Mouse (Mus musculus) left cerebral cortex, adult 11 months (tissue): Measurements from ENCODE around the gene Cldn14.
A peak's percentile ranks its signal among the peaks of the same experiment; 100 is the strongest.
"Not testable (repeated sequence)": the region's sequence is repeated elsewhere in the genome, so short reads cannot be mapped to it uniquely, and the experiment has no call there.

Experiments used
- DNase-seq: peaks from one replicate; pipeline ENCODE4 v3.0.0; 2022; ENCODE audit warnings: low spot score

Cldn14 gene

GRCm38 (mm10) chr16:94006706-94007665, 1.7 kb downstream of the Cldn14 start:
- no peak for DNase-seq

DNA sequence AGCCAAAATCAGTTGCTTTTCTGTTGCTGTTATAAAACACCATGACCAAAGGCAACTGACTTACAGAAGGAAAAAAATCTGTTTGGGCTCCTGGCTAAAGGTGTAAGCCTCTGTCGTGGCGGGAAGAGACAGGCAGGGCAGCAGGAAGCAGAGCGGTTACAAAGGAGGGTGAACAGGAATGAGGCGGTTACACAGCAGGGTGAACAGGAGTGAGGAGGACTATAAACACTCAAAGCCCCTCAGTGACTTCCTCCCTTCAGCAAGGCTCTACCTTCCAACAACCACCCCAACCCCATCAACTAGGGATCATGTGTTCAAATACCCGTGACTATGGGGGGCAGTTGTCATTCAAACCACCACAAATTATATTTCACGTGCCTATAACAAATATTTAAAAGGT, 5.2 kb downstream of the Cldn14 start:
- DNase-seq = no peak

DNA sequence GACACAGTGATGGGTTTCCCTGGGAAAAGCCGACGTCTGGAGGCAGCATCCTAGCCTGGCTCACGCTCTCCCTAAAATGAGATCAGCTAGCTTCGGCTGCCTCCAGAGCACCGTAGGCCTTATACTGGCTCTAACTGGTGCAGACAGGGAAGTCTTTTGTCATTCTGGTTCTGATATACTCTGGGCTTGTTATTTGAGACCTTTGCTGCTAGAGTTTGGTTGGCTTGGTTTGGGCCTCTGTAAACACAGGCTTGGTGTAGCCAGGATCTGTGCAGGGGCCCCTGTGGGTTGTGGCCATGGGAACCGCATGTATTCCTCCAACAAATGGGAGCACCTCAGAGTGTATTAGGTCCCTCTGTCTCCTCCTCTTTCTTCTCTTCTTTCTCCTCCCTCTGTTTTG, 7.3 kb downstream of the Cldn14 start:
- no peak for DNase-seq

GRCm38 (mm10) chr16:93998895-93999294, 9.7 kb downstream of the Cldn14 start:
- DNase-seq = no peak

DNA sequence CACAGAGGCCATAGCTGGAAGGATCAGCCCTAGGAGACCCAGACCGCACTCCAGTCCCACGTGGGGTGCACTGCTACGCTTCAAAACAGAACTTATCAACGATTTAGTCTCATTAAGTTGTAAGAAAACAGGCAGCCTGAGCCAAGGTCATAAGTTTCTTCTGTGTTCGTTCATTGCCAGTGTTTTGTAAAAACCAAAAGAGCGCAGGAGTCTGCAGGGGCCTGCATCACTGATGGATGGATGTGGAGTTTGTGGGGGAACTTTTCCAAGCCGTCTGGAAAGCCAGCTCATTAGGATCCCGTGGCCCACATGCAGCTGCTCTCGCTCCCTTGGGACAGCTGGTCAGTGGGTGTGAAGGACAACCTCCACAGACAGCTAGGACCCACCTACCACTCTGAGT, 25.1 kb downstream of the Cldn14 start:
- peak; percentile 7 for DNase-seq

DNA sequence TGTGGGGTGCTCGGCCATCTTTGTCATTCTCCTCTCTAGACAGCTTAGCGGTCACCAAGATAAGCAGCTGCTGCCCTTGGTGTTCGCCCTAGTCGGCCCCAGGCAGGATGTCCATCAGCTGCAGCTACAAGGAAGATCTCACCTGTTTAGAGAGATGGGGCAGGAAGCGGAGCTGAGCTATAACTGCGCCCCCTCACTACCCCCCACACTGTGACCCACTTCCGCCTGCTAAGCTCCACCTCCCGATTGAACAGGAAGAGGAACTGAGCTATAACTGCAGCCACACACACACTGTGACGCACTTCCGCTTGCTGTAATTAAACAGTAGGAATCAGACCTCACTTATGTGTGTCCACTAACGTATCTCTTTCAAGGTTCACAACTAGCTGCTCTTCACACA, 26.3 kb downstream of the Cldn14 start:
- no peak for DNase-seq

GRCm38 (mm10) chr16:93981190-93981841, 27.3 kb downstream of the Cldn14 start:
- no peak for DNase-seq

DNA sequence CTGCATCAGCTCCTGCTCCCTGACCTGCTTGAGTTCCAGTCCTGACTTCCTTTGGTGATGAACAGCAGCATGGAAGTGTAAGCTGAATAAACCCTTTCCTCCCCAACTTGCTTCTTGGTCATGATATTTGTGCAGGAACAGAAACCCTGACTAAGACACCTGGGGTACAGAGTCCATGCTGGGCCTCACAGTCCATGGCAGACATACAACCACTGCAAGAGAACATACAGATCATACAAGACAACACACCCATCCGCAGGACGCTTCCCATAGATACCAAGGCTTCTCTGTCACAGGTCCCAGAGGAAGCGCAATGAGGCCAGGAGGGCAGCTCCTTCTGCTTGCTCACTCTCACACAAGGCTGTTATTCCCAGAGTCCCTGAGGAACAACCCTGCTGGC, 28.3 kb downstream of the Cldn14 start:
- DNase-seq = not testable (repeated sequence)

GRCm38 (mm10) chr16:93979316-93979715, 29.3 kb downstream of the Cldn14 start:
- DNase-seq = no peak

DNA sequence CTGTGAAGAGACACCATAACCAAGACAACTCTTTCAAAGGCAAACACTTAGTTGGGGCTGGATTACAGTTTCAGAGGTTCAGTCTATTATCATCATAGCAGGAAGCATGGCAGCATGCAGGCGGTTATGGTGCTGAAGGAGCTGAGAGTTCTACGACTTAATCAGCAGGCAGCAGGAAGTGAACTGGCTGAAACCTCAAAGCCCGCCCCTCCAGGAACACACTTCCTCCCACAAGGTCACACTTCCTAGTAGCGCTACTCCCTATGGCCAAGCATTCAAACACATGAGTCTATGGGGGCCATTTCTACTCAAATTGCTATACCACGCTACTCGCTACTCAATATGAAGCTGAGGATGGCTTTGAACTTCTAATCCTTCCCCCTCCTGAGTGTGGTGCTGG, 31.1 kb downstream of the Cldn14 start:
- DNase-seq = no peak

GRCm38 (mm10) chr16:93976907-93977306, 31.7 kb downstream of the Cldn14 start:
- DNase-seq = no peak

DNA sequence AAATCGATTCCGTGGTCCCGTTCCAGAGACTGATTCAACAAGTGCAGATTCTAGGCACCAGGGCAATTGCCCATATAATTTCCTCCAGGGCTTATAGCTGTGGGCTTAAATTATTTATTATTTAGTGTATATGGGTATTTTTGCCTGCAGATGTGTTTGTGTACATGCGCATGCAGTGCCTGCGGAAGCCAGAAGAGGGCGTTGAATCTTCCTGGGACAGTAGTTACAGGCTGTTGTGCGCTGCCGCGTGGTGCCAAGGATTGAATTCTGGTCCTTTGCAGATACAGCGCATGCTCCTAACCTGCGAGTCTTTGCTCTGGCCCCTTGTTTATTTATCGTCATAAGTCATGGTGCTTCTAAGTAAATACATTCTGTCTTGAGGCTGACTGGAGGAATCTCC, 33.2 kb downstream of the Cldn14 start:
- DNase-seq = no peak

DNA sequence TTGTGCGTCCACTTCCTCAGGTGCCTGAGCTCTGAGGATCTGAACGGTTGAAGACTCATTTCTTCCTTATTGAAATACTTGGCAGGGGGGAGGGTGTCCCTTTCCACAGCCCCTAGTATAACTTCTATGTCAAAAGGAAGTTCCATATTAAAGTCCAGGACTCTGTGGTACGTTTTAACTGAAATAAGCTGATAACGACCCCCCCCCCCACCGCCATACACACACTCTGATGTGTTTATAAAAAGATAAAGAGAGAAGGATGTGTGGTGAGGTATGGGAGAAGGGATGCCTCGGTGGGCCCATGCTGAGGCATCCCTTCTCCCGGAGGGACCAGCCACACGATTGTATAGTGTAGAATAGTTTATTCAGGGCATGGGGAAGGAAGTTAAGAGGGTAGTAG, 34.4 kb downstream of the Cldn14 start:
- DNase-seq = no peak

GRCm38 (mm10) chr16:93973554-93973953, 35.1 kb downstream of the Cldn14 start:
- no peak for DNase-seq

- DNase-seq = no peak
Observed at GRCm38 (mm10) chr16:93973123-93973522, 35.5 kb downstream of the Cldn14 start.

- DNase-seq = no peak
Observed at GRCm38 (mm10) chr16:93971046-93971445, 37.6 kb downstream of the Cldn14 start.

DNA sequence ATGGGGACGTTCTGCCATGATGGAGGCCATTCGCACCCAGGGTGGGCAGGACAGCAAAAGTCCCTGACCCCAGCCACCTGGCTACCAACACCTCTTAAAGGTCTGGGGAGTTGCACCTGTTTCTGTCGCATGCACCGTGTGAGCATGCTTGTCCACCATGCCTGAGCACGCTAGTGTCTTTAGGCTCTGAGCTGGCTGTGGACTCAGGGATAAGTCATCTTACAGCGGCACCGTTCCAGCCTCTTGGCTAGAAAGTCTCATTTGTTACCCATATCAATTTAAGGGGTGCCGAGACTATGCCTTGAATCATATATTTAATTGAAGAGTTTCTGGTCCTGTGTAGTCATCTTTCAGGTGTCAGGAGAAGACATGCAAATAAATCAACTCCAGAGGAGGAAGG, 40.7 kb downstream of the Cldn14 start:
- DNase-seq = no peak

GRCm38 (mm10) chr16:93962283-93962682, 46.4 kb downstream of the Cldn14 start:
- no peak for DNase-seq

GRCm38 (mm10) chr16:93961099-93961646, 47.5 kb downstream of the Cldn14 start:
- no peak for DNase-seq

DNA sequence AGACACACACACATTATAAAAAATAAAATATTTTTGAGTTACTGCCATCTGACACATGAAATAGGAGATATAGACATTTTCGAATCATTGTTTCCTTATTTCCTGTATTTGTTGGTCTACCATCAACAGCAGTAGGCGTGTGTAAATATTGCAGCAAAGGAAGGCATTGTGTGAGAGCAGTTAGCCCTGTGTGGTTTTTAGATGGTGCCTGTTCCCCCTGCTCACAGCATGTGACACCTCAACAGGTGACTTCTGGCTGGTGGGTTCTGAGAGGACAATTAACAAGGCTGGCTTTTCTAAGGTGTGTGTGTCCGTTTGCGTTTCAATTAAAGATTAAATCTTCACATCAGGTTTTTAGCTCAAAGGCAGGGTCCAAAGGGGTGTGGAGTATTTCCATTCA, 48.1 kb downstream of the Cldn14 start:
- DNase-seq = no peak

GRCm38 (mm10) chr16:93957402-93957801, 51.2 kb downstream of the Cldn14 start:
- DNase-seq = no peak

DNA sequence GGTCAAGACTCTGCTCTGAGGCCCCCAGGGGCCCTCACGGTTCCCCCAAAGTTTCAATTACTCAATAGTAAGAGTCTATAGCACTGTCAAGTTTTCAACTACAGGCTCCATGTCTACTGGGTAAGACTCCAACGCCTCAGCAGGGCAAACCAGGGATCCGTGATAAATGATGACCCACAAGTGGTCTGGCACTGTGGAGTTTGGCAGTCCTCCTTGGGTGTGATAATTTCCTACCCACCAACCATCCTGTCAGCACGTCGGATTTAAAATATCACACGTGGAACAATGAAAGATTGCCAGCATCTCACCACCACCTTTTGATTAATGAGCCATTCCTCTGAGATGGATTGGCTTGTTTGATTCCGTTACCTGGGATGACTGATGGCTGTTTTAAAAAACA, 51.7 kb downstream of the Cldn14 start:
- DNase-seq = no peak

DNA sequence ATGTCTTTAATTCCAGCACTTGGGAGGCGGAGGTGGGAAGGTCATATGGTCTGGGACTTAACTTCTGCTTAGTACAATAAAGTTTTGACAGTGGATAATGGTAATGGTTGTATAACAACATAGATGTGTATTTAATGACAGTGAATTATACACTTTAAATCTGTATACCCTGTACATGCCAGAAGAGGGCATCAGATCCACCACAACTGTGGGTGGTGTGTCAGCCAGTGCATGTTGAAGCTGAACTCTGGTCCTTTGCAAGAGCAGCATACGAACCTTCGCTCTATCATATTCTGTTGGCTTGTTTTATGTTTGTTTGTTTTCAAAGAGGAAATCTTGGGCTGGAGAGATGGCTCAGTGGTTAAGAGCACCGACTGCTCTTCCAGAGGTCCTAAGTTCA, 61.2 kb downstream of the Cldn14 start:
- DNase-seq = no peak
